Mouse (Mus musculus) layer of hippocampus, postnatal 36 days (tissue): Measurements from ENCODE around the gene Tent5b. TPM values are rescaled to one million over a fixed set of nuclear protein-coding genes. Genes with fewer than 3 reads are reported as not detected.
A peak's percentile ranks its signal among the peaks of the same experiment; 100 is the strongest.

Experiments used
- DNase-seq, 2 experiments: peaks; one replicate each; pipeline ENCODE4 v3.0.0; 2022
- total RNA-seq, 2 experiments: library from RNA; stranded (reverse); gene quantifications; 2 replicates each; pipeline ENCODE4 v1.2.3; 2021

Tent5b gene
- total RNA-seq, 2 experiments from 2014 or later = not detected

- DNase-seq = no peak
Observed at GRCm38 (mm10) chr4:133471135-133471821, 8.7 kb upstream of the Tent5b start.

- no peak for DNase-seq
Observed at GRCm38 (mm10) chr4:133473833-133474232, 6.1 kb upstream of the Tent5b start.

- no peak for DNase-seq
Observed at GRCm38 (mm10) chr4:133480185-133480537, 229 bp downstream of the Tent5b start.

GRCm38 (mm10) chr4:133480754-133481153 lies 822 bp downstream of the Tent5b start:
- no peak for DNase-seq

GRCm38 (mm10) chr4:133481488-133481887 lies 1.6 kb downstream of the Tent5b start:
- no peak for DNase-seq

GRCm38 (mm10) chr4:133482479-133482878 lies 2.5 kb downstream of the Tent5b start:
- DNase-seq = no peak

GRCm38 (mm10) chr4:133484266-133485025 lies 4.5 kb downstream of the Tent5b start:
- DNase-seq = no peak

- no peak for DNase-seq
Observed at GRCm38 (mm10) chr4:133485691-133486425, 5.9 kb downstream of the Tent5b start.

GRCm38 (mm10) chr4:133486673-133487357 lies 6.9 kb downstream of the Tent5b start:
- DNase-seq = no peak

- no peak for DNase-seq
Observed at GRCm38 (mm10) chr4:133488619-133489392, 8.9 kb downstream of the Tent5b start.

- no peak for DNase-seq
Observed at GRCm38 (mm10) chr4:133489489-133490245, 9.7 kb downstream of the Tent5b start.

- no peak for DNase-seq
Observed at GRCm38 (mm10) chr4:133491800-133492199, 11.9 kb downstream of the Tent5b start.

- DNase-seq = no peak
Observed at GRCm38 (mm10) chr4:133493895-133494294, 14.0 kb downstream of the Tent5b start.

- DNase-seq = peak; percentile 74 to 85
Observed at GRCm38 (mm10) chr4:133494432-133494831, 14.5 kb downstream of the Tent5b start.

GRCm38 (mm10) chr4:133494867-133495266 lies 14.9 kb downstream of the Tent5b start:
- DNase-seq = no peak

GRCm38 (mm10) chr4:133495711-133496110 lies 15.8 kb downstream of the Tent5b start:
- no peak for DNase-seq

GRCm38 (mm10) chr4:133496738-133497445 lies 17.0 kb downstream of the Tent5b start:
- DNase-seq = no peak

- peak in 1 of 2 experiments; percentile 38 for DNase-seq
Observed at GRCm38 (mm10) chr4:133497461-133498159, 17.7 kb downstream of the Tent5b start.

- DNase-seq = peak; percentile 83 to 84
Observed at GRCm38 (mm10) chr4:133498160-133498724, 18.3 kb downstream of the Tent5b start, which contains the start of gene Trnp1. Gene Trnp1 (minus strand): TSS chr4:133498550.
